Mouse (Mus musculus) lung, adult 2 months (tissue): Measurements from ENCODE around the gene Sox5.

Experiments used
- CTCF ChIP-seq: fragments of 200-500 bp; IDR thresholded peaks from 2 replicates; pipeline ENCODE4 v1.5.1; 2011; ENCODE audit warnings: mild to moderate bottlenecking, low read length, control low read depth; ENCODE audit not compliant: insufficient read depth
- POLR2A ChIP-seq: fragments of 200-500 bp; IDR thresholded peaks from 2 replicates; pipeline ENCODE4 v1.6.1; 2011; ENCODE audit warnings: low read depth, mild to moderate bottlenecking, control low read depth, low read length, borderline replicate concordance; ENCODE audit errors: extremely low read depth

- TF ChIP-seq CTCF (no peak), POLR2A (no peak)
Measured at GRCm38 (mm10) chr6:144782866-144783265, 1.1 kb upstream of the Sox5 start.
